Mouse (Mus musculus) testis, adult 2 months (tissue): Measurements from ENCODE around the gene S1pr2. TPM values are rescaled to one million over a fixed set of nuclear protein-coding genes. Genes with fewer than 3 reads are reported as not detected.

Source experiments
- H3K27ac ChIP-seq: fragments of 200-500 bp; 2 replicates; pipeline ENCODE4 v1.5.1; 2012; ENCODE audit warnings: low read depth, low read length; ENCODE audit not compliant: control insufficient read depth, insufficient read depth
- H3K27me3 ChIP-seq: fragments of 200-500 bp; 2 replicates; pipeline ENCODE4 v1.6.1; 2012; ENCODE audit warnings: mild to moderate bottlenecking, low read length, moderate library complexity; ENCODE audit not compliant: control insufficient read depth, insufficient read depth
- H3K36me3 ChIP-seq: fragments of 200-500 bp; 2 replicates; pipeline ENCODE4 v1.6.1; 2012; ENCODE audit warnings: mild to moderate bottlenecking, low read length; ENCODE audit not compliant: control insufficient read depth, insufficient read depth
- H3K4me1 ChIP-seq: fragments of 200-500 bp; 2 replicates; pipeline ENCODE4 v1.6.1; 2012; ENCODE audit warnings: low read length; ENCODE audit not compliant: control insufficient read depth, insufficient read depth
- H3K4me3 ChIP-seq: fragments of 200-500 bp; 2 replicates; pipeline ENCODE4 v1.5.1; 2012; ENCODE audit warnings: low read depth, mild to moderate bottlenecking, low read length, moderate library complexity, mixed read lengths; ENCODE audit not compliant: control insufficient read depth
- CTCF ChIP-seq: fragments of 200-500 bp; IDR thresholded peaks from 2 replicates; pipeline ENCODE4 v1.5.1; 2012; ENCODE audit warnings: low read depth, mild to moderate bottlenecking, inconsistent platforms, low read length, moderate library complexity; ENCODE audit not compliant: control insufficient read depth, insufficient read depth, insufficient replicate concordance
- POLR2A ChIP-seq: fragments of 200-500 bp; IDR thresholded peaks from 2 replicates; pipeline ENCODE4 v1.6.1; 2012; ENCODE audit warnings: low read depth, mild to moderate bottlenecking, inconsistent platforms, low read length, moderate library complexity; ENCODE audit not compliant: control insufficient read depth
- polyA plus RNA-seq: library from polyadenylated mRNA; depleted of rRNA; stranded (reverse); fragments of >200 nt; gene quantifications from 2 replicates; pipeline ENCODE4 v1.2.3, GENCODE M21; 2012; rRNA removed

S1pr2 gene
- polyA plus RNA-seq, 1 experiment, result 0.70 TPM

DNA sequence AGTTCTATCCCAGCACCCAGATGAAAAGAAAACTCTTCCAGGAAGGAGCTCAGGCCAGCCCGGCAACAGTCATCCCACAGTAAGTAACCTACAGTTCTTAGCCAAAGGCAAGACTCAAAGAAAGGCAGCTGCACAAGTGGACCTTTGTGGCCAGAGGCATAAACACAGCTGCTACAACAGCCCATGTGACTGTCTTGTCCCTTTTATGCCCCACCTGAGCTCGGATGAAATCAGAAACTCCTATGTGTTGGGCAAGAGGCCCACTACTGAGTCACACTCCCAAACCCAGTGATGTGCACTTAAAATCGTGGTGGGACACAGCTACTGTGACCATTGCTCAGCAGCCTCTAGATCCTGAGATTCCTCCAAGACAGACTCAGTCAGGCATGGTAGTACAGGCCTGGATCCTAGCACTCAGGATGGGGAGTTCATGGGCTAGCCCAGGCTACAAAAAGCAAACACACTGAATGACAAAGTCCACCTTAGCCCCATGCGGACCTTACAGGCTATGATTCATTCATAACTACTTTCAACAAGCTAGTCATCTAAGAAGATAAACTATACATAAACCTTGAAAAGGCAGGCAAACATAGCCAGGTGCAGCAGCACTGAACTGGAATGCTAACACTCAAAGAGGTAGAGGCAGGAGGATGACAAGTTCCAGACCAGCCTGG, 31.7 kb downstream of the S1pr2 start:
- Histone ChIP-seq H3K4me1 (peaks cover 9% of the 10 kb centered on the region), H3K4me3 (no peak overlapping the region), H3K27ac (no peak overlapping the region), H3K27me3 (no peaks in the 10 kb centered on the region), H3K36me3 (no peaks in the 10 kb centered on the region)
- TF ChIP-seq POLR2A (no peak), CTCF (no peak)

DNA sequence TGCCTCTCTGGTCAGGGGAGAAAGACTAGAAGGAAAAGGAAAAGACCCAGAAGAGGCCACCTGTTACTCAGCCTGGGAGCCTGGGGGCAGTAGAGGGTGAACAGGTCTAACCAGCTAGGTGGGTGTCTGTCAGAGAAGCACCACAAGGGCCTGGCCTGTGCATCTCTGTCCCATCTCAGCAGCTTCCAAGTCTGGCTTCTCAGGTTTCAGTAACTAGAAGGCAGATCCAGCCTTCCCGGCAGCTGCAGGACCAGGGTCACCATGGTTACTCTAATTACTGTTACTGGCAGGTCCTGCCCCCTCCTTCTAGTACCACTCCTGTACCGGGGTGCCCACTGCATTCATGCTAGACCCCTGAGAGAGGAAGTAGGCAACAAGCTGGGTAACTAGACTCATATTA, 32.7 kb downstream of the S1pr2 start:
- no peaks in the 10 kb centered on the region for H3K36me3 ChIP-seq
- no peak for TF ChIP-seq POLR2A
- no peak for TF ChIP-seq CTCF
- H3K4me1 ChIP-seq, result peaks cover 9% of the 10 kb centered on the region
- H3K27me3 ChIP-seq, result no peaks in the 10 kb centered on the region
- H3K27ac ChIP-seq, result no peak overlapping the region
- H3K4me3 ChIP-seq, result no peak overlapping the region

DNA sequence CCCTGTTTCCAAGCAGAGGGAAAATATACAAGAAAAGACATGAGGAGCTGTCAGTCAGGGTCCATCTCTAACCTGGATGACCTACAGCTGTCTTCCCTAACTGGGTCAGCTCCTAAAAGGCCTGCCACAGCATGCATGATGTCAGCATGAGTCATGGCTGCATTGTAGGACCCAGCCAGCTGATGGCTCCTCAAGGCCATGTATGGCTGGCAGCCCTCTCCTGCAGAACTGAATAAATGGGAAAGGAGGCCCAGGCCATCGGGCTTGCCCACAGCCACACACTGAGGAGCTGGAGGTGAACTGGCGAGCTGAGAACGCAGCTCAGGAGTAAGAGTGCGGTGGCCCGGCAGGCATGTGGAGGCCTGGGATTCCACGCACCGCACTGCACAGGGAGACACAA, 33.2 kb downstream of the S1pr2 start:
- Histone ChIP-seq H3K4me3 (no peak overlapping the region), H3K36me3 (no peaks in the 10 kb centered on the region), H3K27ac (no peak overlapping the region), H3K4me1 (peaks cover 9% of the 10 kb centered on the region), H3K27me3 (no peaks in the 10 kb centered on the region)
- TF ChIP-seq CTCF, result no peak
- no peak for TF ChIP-seq POLR2A

DNA sequence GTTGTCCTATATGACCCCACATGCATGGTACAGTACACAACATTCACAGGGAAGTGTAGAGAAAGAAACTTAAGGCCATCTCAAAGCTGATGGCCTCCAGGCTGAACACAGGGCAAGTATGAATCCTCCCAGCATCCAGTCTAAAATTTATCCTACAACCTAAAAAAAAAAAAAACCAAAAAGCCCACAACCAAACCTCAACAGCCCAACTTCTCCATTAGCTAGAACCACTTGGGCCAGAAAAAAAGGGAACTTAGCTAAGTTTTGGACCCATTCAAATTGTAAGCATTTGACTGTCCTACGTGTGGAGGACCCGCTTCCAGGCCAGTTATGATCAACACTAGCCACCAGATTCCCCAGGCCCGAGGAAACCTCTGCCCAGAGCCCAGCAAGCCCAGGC, 53.3 kb downstream of the S1pr2 start:
- no peak overlapping the region for H3K4me3 ChIP-seq
- H3K4me1 ChIP-seq, result no peaks in the 10 kb centered on the region
- TF ChIP-seq CTCF, result no peak
- TF ChIP-seq POLR2A, result no peak
- no peaks in the 10 kb centered on the region for H3K27me3 ChIP-seq
- no peak overlapping the region for H3K27ac ChIP-seq
- no peaks in the 10 kb centered on the region; the same call in 1 of the 2 replicates for H3K36me3 ChIP-seq

DNA sequence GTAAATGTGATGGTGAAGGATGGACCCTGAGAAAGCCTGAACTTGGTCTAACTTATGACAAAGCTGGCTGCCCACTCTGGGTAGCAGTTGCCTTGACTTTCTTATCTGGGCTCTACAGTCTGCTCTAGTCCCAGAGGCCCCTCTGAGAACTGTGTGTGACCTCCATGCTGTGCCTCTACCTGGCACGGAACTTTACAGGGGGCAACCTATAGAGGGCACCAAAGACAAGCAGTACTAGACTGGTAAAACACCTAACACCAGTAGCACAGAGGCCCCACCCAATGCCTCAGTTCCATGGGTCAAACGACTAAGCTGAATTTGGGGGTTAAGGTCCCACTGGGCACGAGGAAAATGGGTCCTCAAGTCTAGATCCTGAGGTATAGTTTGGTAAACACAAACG, 60.4 kb downstream of the S1pr2 start:
- Histone ChIP-seq H3K4me3 (no peak overlapping the region), H3K27ac (no peak overlapping the region), H3K4me1 (no peaks in the 10 kb centered on the region), H3K27me3 (no peaks in the 10 kb centered on the region), H3K36me3 (no peaks in the 10 kb centered on the region; the same call in 1 of the 2 replicates)
- TF ChIP-seq POLR2A (no peak), CTCF (no peak)

Other genes starting within 250 kb of the S1pr2 start
- 3.2 and 3.4 TPM in 2 replicates for gene Olfm2, start 230.4 kb downstream of the S1pr2 start, polyA plus RNA-seq
- 0.62 and 1.0 TPM in 2 replicates for gene Col5a3, start 161.7 kb downstream of the S1pr2 start, polyA plus RNA-seq
- gene Rdh8, start 158.3 kb downstream of the S1pr2 start, polyA plus RNA-seq, result not detected in 2 replicates
- gene A230050P20Rik, start 108.1 kb downstream of the S1pr2 start, polyA plus RNA-seq, result 2.6 and 3.1 TPM in 2 replicates
- gene Angptl6, start 97.1 kb downstream of the S1pr2 start, polyA plus RNA-seq, result 0.88 and 1.1 TPM in 2 replicates
- 28.4 and 32.2 TPM in 2 replicates for gene Ppan, start 88.6 kb downstream of the S1pr2 start, polyA plus RNA-seq
- gene Eif3g, start 78.2 kb downstream of the S1pr2 start, polyA plus RNA-seq, result 223 and 282 TPM in 2 replicates
- 15.4 and 18.3 TPM in 2 replicates for gene Dnmt1, start 16.9 kb downstream of the S1pr2 start, polyA plus RNA-seq
- gene Mrpl4, start 26.0 kb upstream of the S1pr2 start, polyA plus RNA-seq, result 45.1 and 51.5 TPM in 2 replicates
- 1.8 TPM in 2 replicates for gene Icam1, start 39.2 kb upstream of the S1pr2 start, polyA plus RNA-seq
- 0.21 and 0.30 TPM in 2 replicates for gene Icam4, start 52.6 kb upstream of the S1pr2 start, polyA plus RNA-seq
- 4.0 and 4.2 TPM in 2 replicates for gene Icam5, start 55.3 kb upstream of the S1pr2 start, polyA plus RNA-seq
- gene Zglp1, start 90.3 kb upstream of the S1pr2 start, polyA plus RNA-seq, result 1.7 and 2.4 TPM in 2 replicates
- 0.11 and 0.36 TPM in 2 replicates for gene Gm49373, start 96.3 kb upstream of the S1pr2 start, polyA plus RNA-seq
- gene Fdx1l, start 96.8 kb upstream of the S1pr2 start, polyA plus RNA-seq, result 26.1 and 28.7 TPM in 2 replicates
- gene Gm38431, start 115.2 kb upstream of the S1pr2 start, polyA plus RNA-seq, result 5.1 and 5.3 TPM in 2 replicates
- gene Raver1, start 115.2 kb upstream of the S1pr2 start, polyA plus RNA-seq, result 71.1 and 78.7 TPM in 2 replicates
- 11.4 and 12.5 TPM in 2 replicates for gene Tyk2, start 154.5 kb upstream of the S1pr2 start, polyA plus RNA-seq
- gene Cdc37, start 173.2 kb upstream of the S1pr2 start, polyA plus RNA-seq, result 38.1 and 40.6 TPM in 2 replicates
- gene Pde4a, start 188.9 kb upstream of the S1pr2 start, polyA plus RNA-seq, result 80.2 and 82.0 TPM in 2 replicates